Mouse (Mus musculus): ENCODE results near the gene Gstcd. TPM values are rescaled to one million over a fixed set of nuclear protein-coding genes. Genes with fewer than 3 reads are reported as not detected.

Gene Gstcd
- 3.0 and 3.7 TPM in 2 replicates for polyA plus RNA-seq (2015; fragmentation: Nextera tagmentation; extraction: Ambion mirVana)

DNA sequence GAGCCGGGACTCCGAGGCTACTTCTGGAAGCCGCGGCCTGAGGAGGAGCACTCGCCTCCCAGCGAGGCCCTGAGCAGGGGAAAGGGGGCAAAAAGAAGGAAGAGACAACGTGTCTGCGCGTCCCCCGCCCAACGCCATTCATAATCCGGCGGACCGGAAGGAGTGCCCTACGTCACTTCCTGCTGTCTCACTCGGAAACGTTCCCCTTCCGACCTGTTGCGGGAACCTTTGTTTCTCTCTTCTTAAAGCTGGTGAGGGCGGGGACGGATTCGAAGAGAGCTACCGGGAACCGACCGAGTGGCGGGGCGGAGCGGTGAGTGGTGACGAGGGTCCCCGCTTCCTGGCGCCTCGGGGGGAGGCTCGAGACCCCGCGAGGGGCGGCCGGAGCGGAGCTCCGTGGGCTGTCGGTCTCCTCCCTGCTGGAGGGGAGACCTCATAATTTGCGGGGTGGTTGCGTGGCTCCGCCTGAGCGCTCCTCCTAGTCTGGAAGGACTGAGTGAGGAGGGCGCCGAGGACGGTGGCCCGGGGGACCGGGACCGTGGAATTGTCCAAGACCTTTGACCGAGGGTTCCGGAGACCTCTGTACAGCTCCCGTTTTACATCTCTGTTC is at the start of gene Gstcd, which contains the start of gene Ints12:
Gene Gstcd, minus strand, starts transcription at position 370 of the 610 bp plus-strand sequence.
Gene Ints12, plus strand, starts transcription at position 177 of the 610 bp plus-strand sequence.
- H3K27ac ChIP-seq (replicated peaks): peak within 1 kb of the TSS; percentile 97
- no peaks in the 10 kb centered on the region for H3K36me3 ChIP-seq
- H3K9me3 ChIP-seq: no peaks in the 10 kb centered on the region
- peak within 1 kb of the TSS; percentile 97 for H3K4me3 ChIP-seq
- peak within 1 kb of the TSS; percentile 94 for H3K9ac ChIP-seq
- WGBS: under 1% methylated on average over 53 of the region's 53 CpGs
- H3K27me3 ChIP-seq: no peaks in the 10 kb centered on the region
- H3K4me1 ChIP-seq (replicated peaks): peaks cover 26% of the 10 kb centered on the region
- ATAC-seq (ENCODE audit: low FRiP score, low read depth): peak; percentile 98
- peak within 1 kb of the TSS; percentile 76 for H3K4me2 ChIP-seq

DNA sequence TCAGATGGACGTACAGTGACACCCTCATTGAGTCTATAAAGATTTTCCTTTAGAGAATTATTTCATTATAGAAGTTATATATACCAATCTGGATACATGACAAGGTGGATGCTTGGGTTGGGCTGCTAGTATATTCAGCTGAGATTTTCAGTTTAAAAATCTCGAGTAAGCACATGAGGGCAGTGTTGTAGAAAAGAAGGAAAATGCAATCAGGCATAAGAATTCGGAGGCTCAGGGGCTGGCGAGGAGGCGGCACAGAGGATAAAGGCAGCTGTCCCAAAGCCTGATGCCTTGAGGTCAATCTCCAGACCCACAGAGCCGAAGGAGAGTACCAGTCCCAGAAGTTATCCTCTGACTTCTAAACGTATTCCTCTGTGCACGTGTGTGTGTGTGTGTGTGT is 40.8 kb upstream of the Gstcd start:
- Histone ChIP-seq H3K4me1 (replicated peaks) (no peaks in the 10 kb centered on the region), H3K27me3 (no peaks in the 10 kb centered on the region), H3K9me3 (no peaks in the 10 kb centered on the region), H3K4me3 (no peak overlapping the region), H3K27ac (replicated peaks) (no peak overlapping the region), H3K36me3 (no peaks in the 10 kb centered on the region), H3K4me2 (no peak overlapping the region), H3K9ac (no peak overlapping the region)
- ATAC-seq (ENCODE audit: low FRiP score, low read depth): no peak
- 61% methylated on average over 8 of the region's 8 CpGs for WGBS

GRCm38 (mm10) chr3:133131372-133131771 is 39.5 kb upstream of the Gstcd start:
- H3K36me3 ChIP-seq: no peaks in the 10 kb centered on the region
- no peak overlapping the region for H3K27ac ChIP-seq (replicated peaks)
- H3K4me3 ChIP-seq: no peak overlapping the region
- H3K27me3 ChIP-seq: no peaks in the 10 kb centered on the region
- 95% methylated on average over 5 of the region's 5 CpGs for WGBS
- ATAC-seq (ENCODE audit: low FRiP score, low read depth): no peak
- no peak overlapping the region for H3K4me2 ChIP-seq
- H3K4me1 ChIP-seq (replicated peaks): no peaks in the 10 kb centered on the region
- no peak overlapping the region for H3K9ac ChIP-seq
- H3K9me3 ChIP-seq: no peaks in the 10 kb centered on the region

GRCm38 (mm10) chr3:133113281-133113680 is 21.4 kb upstream of the Gstcd start:
- Histone ChIP-seq H3K4me2 (no peak overlapping the region), H3K4me3 (no peak overlapping the region), H3K27ac (replicated peaks) (no peak overlapping the region), H3K27me3 (no peaks in the 10 kb centered on the region), H3K9ac (no peak overlapping the region), H3K4me1 (replicated peaks) (no peaks in the 10 kb centered on the region), H3K36me3 (peaks cover 9% of the 10 kb centered on the region), H3K9me3 (no peaks in the 10 kb centered on the region)
- 67% methylated on average over 1 of the region's 1 CpGs for WGBS
- ATAC-seq (ENCODE audit: low FRiP score, low read depth): no peak

DNA sequence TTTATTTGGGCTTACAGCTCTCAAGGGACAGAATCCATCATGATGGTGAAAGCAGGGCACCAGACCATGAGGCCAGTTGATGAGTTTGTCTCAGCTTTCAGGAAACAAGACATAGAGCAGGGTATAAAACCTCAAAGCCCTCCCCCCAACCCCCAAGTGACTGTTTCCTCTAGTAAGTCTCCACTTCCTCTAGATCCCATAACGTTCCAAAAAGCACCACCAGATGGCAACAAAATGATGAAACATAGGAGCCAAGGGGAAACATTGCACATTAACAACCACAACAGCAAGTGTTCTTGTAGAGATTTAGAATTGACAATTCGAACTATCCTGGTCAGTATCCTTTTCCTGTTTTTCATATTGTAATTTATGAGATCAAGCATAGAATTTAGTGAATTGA is 19.9 kb upstream of the Gstcd start:
- no peak overlapping the region for H3K27ac ChIP-seq (replicated peaks)
- H3K4me3 ChIP-seq: no peak overlapping the region
- 40% methylated on average over 2 of the region's 2 CpGs for WGBS
- H3K36me3 ChIP-seq: peaks cover 19% of the 10 kb centered on the region
- no peak overlapping the region for H3K9ac ChIP-seq
- no peaks in the 10 kb centered on the region for H3K27me3 ChIP-seq
- ATAC-seq (ENCODE audit: low FRiP score, low read depth): no peak
- no peaks in the 10 kb centered on the region for H3K4me1 ChIP-seq (replicated peaks)
- H3K9me3 ChIP-seq: no peaks in the 10 kb centered on the region
- no peak overlapping the region for H3K4me2 ChIP-seq

GRCm38 (mm10) chr3:133109844-133110243 is 18.0 kb upstream of the Gstcd start:
- Histone ChIP-seq H3K36me3 (peaks cover 31% of the 10 kb centered on the region), H3K4me2 (no peak overlapping the region), H3K9ac (no peak overlapping the region), H3K4me1 (replicated peaks) (no peaks in the 10 kb centered on the region), H3K27me3 (no peaks in the 10 kb centered on the region), H3K27ac (replicated peaks) (no peak overlapping the region), H3K4me3 (no peak overlapping the region), H3K9me3 (no peaks in the 10 kb centered on the region)
- ATAC-seq (ENCODE audit: low FRiP score, low read depth): no peak
- whole genome bisulfite sequencing: 95% methylated on average over 4 of the region's 4 CpGs

DNA sequence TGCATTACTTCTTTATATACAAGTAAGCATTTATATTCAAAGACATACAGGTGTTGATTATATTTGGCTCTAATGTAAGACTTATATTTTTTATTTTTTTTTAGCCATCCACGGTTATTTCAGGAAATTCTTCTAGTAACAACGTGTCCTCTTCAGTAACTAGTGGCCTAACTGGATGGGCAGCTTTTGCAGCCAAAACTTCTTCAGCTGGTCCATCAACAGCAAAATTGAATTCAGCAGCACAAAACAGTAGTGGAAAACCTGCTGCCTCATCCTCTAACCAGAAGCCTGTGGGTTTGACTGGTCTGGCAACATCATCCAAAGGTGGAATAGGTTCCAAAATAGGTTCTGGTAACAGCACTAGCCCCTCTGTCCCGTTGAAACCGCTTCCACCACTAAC is 16.9 kb upstream of the Gstcd start:
- ATAC-seq (ENCODE audit: low FRiP score, low read depth): no peak
- H3K4me1 ChIP-seq (replicated peaks): no peaks in the 10 kb centered on the region
- peaks cover 37% of the 10 kb centered on the region for H3K36me3 ChIP-seq

DNA sequence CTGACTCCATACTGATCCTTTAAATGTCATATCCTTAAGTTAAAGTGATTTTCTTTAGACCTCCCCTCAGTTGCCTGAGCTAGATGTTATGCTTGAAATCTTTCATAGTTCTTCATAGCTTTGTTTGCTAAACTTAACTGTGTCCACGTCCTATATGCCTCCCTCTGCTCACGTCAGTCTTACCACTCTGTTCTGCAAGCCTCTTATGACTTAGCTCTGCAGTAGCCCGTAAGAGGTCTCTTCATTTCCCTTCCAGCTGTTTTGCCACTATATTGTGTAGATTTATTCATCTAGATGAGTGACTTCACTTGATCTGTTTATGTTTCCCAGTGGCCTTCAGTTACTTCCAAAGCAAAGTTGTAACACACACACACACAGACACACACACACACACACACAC is 12.6 kb upstream of the Gstcd start:
- no peak overlapping the region for H3K4me2 ChIP-seq
- 92% methylated on average over 3 of the region's 3 CpGs for WGBS
- no peaks in the 10 kb centered on the region for H3K27me3 ChIP-seq
- H3K4me1 ChIP-seq (replicated peaks): no peaks in the 10 kb centered on the region
- no peak overlapping the region for H3K27ac ChIP-seq (replicated peaks)
- peaks cover 58% of the 10 kb centered on the region for H3K36me3 ChIP-seq
- H3K9ac ChIP-seq: no peak overlapping the region
- ATAC-seq (ENCODE audit: low FRiP score, low read depth): no peak
- no peak overlapping the region for H3K4me3 ChIP-seq
- H3K9me3 ChIP-seq: no peaks in the 10 kb centered on the region

More for the DNA sequence above, 16.9 kb upstream of the Gstcd start:
- Histone ChIP-seq H3K4me2 (no peak overlapping the region), H3K27ac (replicated peaks) (no peak overlapping the region), H3K27me3 (no peaks in the 10 kb centered on the region), H3K9ac (no peak overlapping the region), H3K4me3 (no peak overlapping the region), H3K9me3 (no peaks in the 10 kb centered on the region)
- WGBS: 97% methylated on average over 4 of the region's 4 CpGs

DNA sequence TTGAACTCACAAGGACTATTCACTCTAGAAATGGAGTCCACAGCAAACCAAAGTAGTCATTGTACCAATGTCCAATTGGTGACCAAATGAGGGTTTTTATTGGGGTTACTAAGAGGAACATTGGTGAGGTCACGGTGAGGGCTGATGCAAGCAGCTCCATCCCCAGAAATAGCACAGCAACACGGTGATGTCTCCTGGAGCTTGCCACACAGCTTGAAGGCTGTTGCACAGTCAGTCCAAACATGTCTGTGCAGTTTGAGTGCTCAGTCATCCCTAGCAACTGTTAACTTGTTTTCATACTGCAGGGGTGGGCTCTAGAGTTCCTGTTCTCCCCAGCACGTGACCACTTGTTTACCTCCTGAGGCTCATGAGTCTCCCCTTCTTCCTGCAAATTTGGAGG is 11.9 kb upstream of the Gstcd start:
- no peaks in the 10 kb centered on the region for H3K4me1 ChIP-seq (replicated peaks)
- H3K27ac ChIP-seq (replicated peaks): no peak overlapping the region
- no peaks in the 10 kb centered on the region for H3K9me3 ChIP-seq
- WGBS: 93% methylated on average over 3 of the region's 3 CpGs
- ATAC-seq (ENCODE audit: low FRiP score, low read depth): no peak
- H3K27me3 ChIP-seq: no peaks in the 10 kb centered on the region
- H3K4me2 ChIP-seq: no peak overlapping the region
- no peak overlapping the region for H3K9ac ChIP-seq
- H3K4me3 ChIP-seq: no peak overlapping the region
- peaks cover 58% of the 10 kb centered on the region for H3K36me3 ChIP-seq

- no peak for ATAC-seq (ENCODE audit: low FRiP score, low read depth)
- Histone ChIP-seq H3K4me2 (no peak overlapping the region), H3K27ac (replicated peaks) (no peak overlapping the region), H3K4me1 (replicated peaks) (0 out of 2 replicates have a peak, but pooled peaks cover 4% of the 10 kb centered on the region), H3K36me3 (peaks cover 42% of the 10 kb centered on the region), H3K27me3 (no peaks in the 10 kb centered on the region), H3K4me3 (no peak overlapping the region), H3K9ac (no peak overlapping the region), H3K9me3 (no peaks in the 10 kb centered on the region)
- 92% methylated on average over 2 of the region's 2 CpGs for WGBS
Observed at GRCm38 (mm10) chr3:133098909-133099308, 7.1 kb upstream of the Gstcd start.

DNA sequence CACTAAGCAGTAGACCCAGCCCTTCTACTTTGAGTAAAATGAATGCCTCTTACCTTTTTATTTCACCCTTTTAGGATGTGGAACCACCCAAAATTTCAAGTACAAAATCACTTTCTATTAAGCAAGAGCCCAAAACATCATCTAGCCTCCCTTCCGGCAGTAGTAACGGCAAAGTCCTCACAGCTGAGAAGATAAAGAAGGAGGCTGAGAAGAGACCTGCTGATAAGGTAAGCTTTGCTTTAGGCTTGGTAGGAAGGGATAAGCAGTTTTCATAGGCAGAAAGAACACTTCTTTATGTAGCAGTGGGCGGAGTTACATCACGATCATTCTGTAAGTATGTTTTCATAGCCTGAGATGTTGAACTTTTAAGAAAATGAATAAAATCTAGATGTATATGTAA is 6.5 kb upstream of the Gstcd start:
- WGBS: 96% methylated on average over 4 of the region's 4 CpGs

DNA sequence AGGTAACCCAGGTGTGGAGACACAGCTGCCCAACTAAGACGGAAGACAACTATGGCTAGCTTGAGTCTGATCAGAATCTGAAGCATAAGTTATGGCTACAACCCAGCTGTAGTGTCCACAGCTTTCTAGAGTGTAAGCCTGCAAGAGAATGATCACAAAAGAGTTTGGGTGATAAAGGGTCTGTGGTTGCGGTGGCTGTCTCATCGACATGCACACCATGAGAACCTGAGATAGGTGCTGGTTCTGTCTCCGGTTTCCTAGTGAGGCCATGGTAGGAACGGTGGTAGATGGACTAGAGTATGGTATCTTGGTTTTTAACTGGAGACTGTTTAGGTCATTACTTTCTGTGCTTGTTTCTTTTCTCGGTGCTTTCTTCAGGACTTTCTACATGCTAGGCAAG is 6.1 kb upstream of the Gstcd start:
- ATAC-seq (ENCODE audit: low FRiP score, low read depth): no peak
- WGBS: 96% methylated on average over 6 of the region's 6 CpGs
- Histone ChIP-seq H3K27ac (replicated peaks) (no peak overlapping the region), H3K9ac (no peak overlapping the region), H3K9me3 (no peaks in the 10 kb centered on the region), H3K4me1 (replicated peaks) (peaks cover 12% of the 10 kb centered on the region), H3K4me2 (no peak overlapping the region), H3K36me3 (peaks cover 38% of the 10 kb centered on the region), H3K27me3 (no peaks in the 10 kb centered on the region), H3K4me3 (no peak overlapping the region)

More for the DNA sequence above, 6.5 kb upstream of the Gstcd start:
- no peak overlapping the region for H3K9ac ChIP-seq
- H3K4me2 ChIP-seq: no peak overlapping the region
- no peaks in the 10 kb centered on the region for H3K27me3 ChIP-seq
- no peaks in the 10 kb centered on the region for H3K9me3 ChIP-seq
- H3K4me1 ChIP-seq (replicated peaks): peaks cover 8% of the 10 kb centered on the region
- H3K4me3 ChIP-seq: no peak overlapping the region
- H3K36me3 ChIP-seq: peaks cover 38% of the 10 kb centered on the region
- no peak overlapping the region for H3K27ac ChIP-seq (replicated peaks)
- no peak for ATAC-seq (ENCODE audit: low FRiP score, low read depth)

DNA sequence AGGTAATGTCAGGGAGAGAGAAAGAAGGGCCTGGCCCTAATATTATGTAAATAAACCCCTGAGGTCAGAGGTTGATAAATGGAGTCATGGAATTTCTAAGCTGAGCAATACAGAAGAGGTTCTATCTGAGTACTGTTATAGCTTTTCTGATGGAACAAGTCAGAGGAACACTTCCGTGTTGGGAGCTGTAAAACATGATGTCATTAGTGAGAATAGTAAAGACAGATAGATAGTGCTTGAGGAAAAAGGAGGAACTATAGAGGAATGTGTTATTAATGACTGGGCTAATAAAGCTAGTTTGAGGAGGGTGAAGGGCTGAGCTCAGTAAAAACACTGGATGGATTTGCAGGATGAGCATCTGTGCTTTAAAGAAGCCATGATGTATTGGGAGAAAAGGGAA is 2.5 kb upstream of the Gstcd start:
- 76% methylated on average over 1 of the region's 1 CpGs for WGBS
- no peak for ATAC-seq (ENCODE audit: low FRiP score, low read depth)
- Histone ChIP-seq H3K4me1 (replicated peaks) (peaks cover 26% of the 10 kb centered on the region), H3K27me3 (no peaks in the 10 kb centered on the region), H3K9ac (no peak overlapping the region), H3K27ac (replicated peaks) (no peak overlapping the region), H3K9me3 (no peaks in the 10 kb centered on the region), H3K4me3 (no peak overlapping the region), H3K4me2 (no peak overlapping the region), H3K36me3 (peaks cover 18% of the 10 kb centered on the region)
